Mouse (Mus musculus) olfactory bulb, adult 2 months (tissue): ENCODE measurements around the gene Ccl24. TPM values are rescaled to one million over a fixed set of nuclear protein-coding genes. Genes with fewer than 3 reads are reported as not detected.
"Not testable (repeated sequence)": the region's sequence is repeated elsewhere in the genome, so short reads cannot be mapped to it uniquely, and the experiment has no call there.

Experiments used
- H3K27ac ChIP-seq: fragments of 200-500 bp; 2 replicates; pipeline ENCODE4 v1.5.1; 2012; ENCODE audit warnings: low read depth, low read length; ENCODE audit not compliant: insufficient read depth
- H3K4me1 ChIP-seq: fragments of 200-500 bp; 2 replicates; pipeline ENCODE4 v1.6.1; 2012; ENCODE audit warnings: low read length; ENCODE audit not compliant: control insufficient read depth, insufficient read depth
- H3K4me3 ChIP-seq: fragments of 200-500 bp; 2 replicates; pipeline ENCODE4 v1.5.1; 2012; ENCODE audit warnings: mild to moderate bottlenecking, low read depth, low read length, moderate library complexity; ENCODE audit not compliant: insufficient read depth
- CTCF ChIP-seq: fragments of 200-500 bp; IDR thresholded peaks from 2 replicates; pipeline ENCODE4 v1.5.1; 2012; ENCODE audit warnings: low read depth, mild to moderate bottlenecking, low read length, moderate library complexity; ENCODE audit not compliant: insufficient read depth
- POLR2A ChIP-seq: fragments of 200-500 bp; IDR thresholded peaks from 2 replicates; pipeline ENCODE4 v1.6.1; 2012; ENCODE audit warnings: mild to moderate bottlenecking, low read depth, low read length, moderate library complexity; ENCODE audit not compliant: insufficient read depth
- WGBS: fragments of 180-500 bp; shearing (Covaris S2); methylation state at CpG from one replicate; pipeline ENCODE4 v1.1.7; 2018; 5-methylcytosine and 5-hydroxymethylcytosine counted together
- polyA plus RNA-seq: library from polyadenylated mRNA; stranded (reverse); fragments of >200 nt; gene quantifications from 2 replicates; pipeline ENCODE4 v1.2.4, GENCODE M21; 2012; ENCODE audit warnings: low replicate concordance; ENCODE audit not compliant: missing spikeins, insufficient read depth, insufficient read length

Ccl24 gene
- polyA plus RNA-seq, result not detected in 2 replicates

- H3K4me1 ChIP-seq, result no peaks in the 10 kb centered on the region
- WGBS, result 84% methylated on average over 6 of the region's 6 CpGs
- H3K4me3 ChIP-seq, result no peak within 1 kb of the TSS
- TF ChIP-seq POLR2A (no peak), CTCF (no peak)
- no peak within 1 kb of the TSS for H3K27ac ChIP-seq
These were observed at the start of gene Ccl24 for GRCm38 (mm10) chr5:135573006-135573405. TSS of gene Ccl24 (minus strand) at chr5:135573049.

DNA sequence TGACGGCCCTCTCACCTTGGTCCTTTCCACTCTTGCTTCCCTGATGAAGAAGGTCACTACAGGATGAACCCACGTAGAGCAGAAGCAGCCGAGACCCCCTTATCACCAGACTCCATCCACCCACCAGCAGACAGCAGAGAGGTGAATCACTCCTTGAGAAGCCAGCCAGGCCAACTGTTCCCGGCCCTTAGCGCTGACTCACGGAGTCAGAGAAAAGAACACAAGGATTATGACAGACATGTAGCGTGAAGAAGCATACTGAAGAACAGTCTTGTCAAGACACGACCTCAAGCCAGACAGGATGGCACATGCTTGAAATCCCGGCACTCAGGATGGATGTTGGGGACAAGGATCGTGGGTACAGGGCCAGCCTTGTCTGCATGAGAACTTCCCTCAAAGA is 48.9 kb upstream of the Ccl24 start:
- TF ChIP-seq CTCF, result no peak
- no peak for TF ChIP-seq POLR2A
- WGBS, result 68% methylated on average over 10 of the region's 10 CpGs
- Histone ChIP-seq H3K4me1 (peaks cover 8% of the 10 kb centered on the region; the same call in 1 of the 2 replicates), H3K27ac (no peak overlapping the region), H3K4me3 (no peak overlapping the region)

GRCm38 (mm10) chr5:135620526-135620925 is 47.7 kb upstream of the Ccl24 start:
- WGBS, result 88% methylated on average over 9 of the region's 9 CpGs

GRCm38 (mm10) chr5:135619741-135620140 is 46.9 kb upstream of the Ccl24 start:
- H3K27ac ChIP-seq, H3K4me3 ChIP-seq, H3K4me1 ChIP-seq: not testable (repeated sequence)
- WGBS, result 87% methylated on average over 10 of the region's 10 CpGs

More at GRCm38 (mm10) chr5:135620526-135620925, 47.7 kb upstream of the Ccl24 start:
- no peak overlapping the region for H3K27ac ChIP-seq
- H3K4me1 ChIP-seq, result peaks cover 8% of the 10 kb centered on the region; the same call in 1 of the 2 replicates
- TF ChIP-seq CTCF (no peak), POLR2A (no peak)
- no peak overlapping the region for H3K4me3 ChIP-seq

GRCm38 (mm10) chr5:135609794-135610193 is 36.9 kb upstream of the Ccl24 start:
- WGBS, result 83% methylated on average over 4 of the region's 4 CpGs

DNA sequence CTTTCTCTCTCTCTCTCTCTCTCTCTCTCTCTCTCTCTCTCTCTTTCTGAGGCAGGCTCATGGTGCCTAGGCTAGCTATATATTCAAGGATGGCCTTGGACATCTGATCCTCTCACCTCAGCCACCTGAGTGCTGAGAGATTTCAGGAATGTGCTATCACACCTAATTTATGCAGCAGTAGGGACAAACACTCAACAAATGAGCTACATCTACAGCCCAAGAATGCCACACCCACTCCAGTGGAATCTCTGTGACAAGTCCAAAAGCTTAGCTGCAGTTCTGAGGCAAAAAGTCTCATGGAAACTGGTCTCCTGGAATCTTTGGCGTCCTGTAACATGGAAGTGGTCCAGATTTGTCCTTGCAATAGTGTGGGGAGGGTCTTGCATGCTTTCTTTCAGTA is 34.7 kb upstream of the Ccl24 start:
- H3K4me3 ChIP-seq, result no peak overlapping the region
- no peak overlapping the region for H3K27ac ChIP-seq
- TF ChIP-seq POLR2A (no peak), CTCF (no peak)
- 55% methylated on average over 1 of the region's 1 CpGs for WGBS
- H3K4me1 ChIP-seq, result no peaks in the 10 kb centered on the region

More at GRCm38 (mm10) chr5:135609794-135610193, 36.9 kb upstream of the Ccl24 start:
- Histone ChIP-seq H3K4me3 (no peak overlapping the region), H3K4me1 (no peaks in the 10 kb centered on the region), H3K27ac (no peak overlapping the region)
- no peak for TF ChIP-seq POLR2A
- no peak for TF ChIP-seq CTCF

DNA sequence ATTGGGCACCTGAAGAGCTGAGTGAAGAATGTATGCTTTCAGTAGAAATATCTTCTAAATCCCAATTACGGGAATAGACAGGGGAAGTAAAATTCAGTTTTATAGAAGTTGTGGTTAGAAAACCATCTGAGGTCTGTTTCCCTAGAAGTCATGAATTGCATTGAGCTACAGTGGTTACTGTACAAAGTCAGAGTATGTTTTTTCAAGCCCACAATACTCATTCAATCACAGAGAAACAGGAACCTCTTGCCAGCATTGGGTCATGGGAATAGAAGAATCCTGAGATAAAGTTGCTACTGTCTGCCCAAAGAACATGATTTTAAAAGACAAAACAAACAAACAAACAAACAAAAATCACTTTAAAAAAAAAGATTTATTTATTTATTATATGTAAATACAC is 33.9 kb upstream of the Ccl24 start:
- not testable (repeated sequence) for H3K4me3 ChIP-seq, H3K27ac ChIP-seq, H3K4me1 ChIP-seq
- WGBS, result no CpG with 5 or more reads among the region's 1 CpGs

DNA sequence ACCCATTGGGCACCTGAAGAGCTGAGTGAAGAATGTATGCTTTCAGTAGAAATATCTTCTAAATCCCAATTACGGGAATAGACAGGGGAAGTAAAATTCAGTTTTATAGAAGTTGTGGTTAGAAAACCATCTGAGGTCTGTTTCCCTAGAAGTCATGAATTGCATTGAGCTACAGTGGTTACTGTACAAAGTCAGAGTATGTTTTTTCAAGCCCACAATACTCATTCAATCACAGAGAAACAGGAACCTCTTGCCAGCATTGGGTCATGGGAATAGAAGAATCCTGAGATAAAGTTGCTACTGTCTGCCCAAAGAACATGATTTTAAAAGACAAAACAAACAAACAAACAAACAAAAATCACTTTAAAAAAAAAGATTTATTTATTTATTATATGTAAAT is 31.8 kb upstream of the Ccl24 start:
- no CpG with 5 or more reads among the region's 1 CpGs for WGBS
- H3K4me3 ChIP-seq, H3K4me1 ChIP-seq, H3K27ac ChIP-seq: not testable (repeated sequence)

GRCm38 (mm10) chr5:135589996-135590784 is 17.3 kb upstream of the Ccl24 start:
- Histone ChIP-seq H3K4me3 (no peak overlapping the region), H3K27ac (no peak overlapping the region), H3K4me1 (no peaks in the 10 kb centered on the region)
- TF ChIP-seq CTCF, result no peak
- no peak for TF ChIP-seq POLR2A
- 83% methylated on average over 12 of the region's 12 CpGs for WGBS

GRCm38 (mm10) chr5:135587764-135588163 is 14.9 kb upstream of the Ccl24 start:
- WGBS, result 92% methylated on average over 4 of the region's 4 CpGs
- TF ChIP-seq CTCF (no peak), POLR2A (no peak)
- no peaks in the 10 kb centered on the region for H3K4me1 ChIP-seq
- H3K27ac ChIP-seq, result no peak overlapping the region
- H3K4me3 ChIP-seq, result no peak overlapping the region
